Mouse (Mus musculus) C2C12 (cell line): ENCODE data around the gene Agfg2. TPM values are rescaled to one million over a fixed set of nuclear protein-coding genes. Genes with fewer than 3 reads are reported as not detected.

Experiments
- H3K27me3 ChIP-seq: one replicate; pipeline ENCODE4 v1.6.1; 2011; ENCODE audit not compliant: control insufficient read depth, insufficient read depth, insufficient read length
- H3K36me3 ChIP-seq: one replicate; pipeline ENCODE4 v1.6.1; 2011; ENCODE audit not compliant: control insufficient read depth, insufficient read depth
- H3K4me3 ChIP-seq: one replicate; pipeline ENCODE4 v1.5.1; 2011; ENCODE audit warnings: mild to moderate bottlenecking, control low read depth; ENCODE audit not compliant: poor library complexity, insufficient read depth, severe bottlenecking
- H3K79me2 ChIP-seq: one replicate; pipeline ENCODE4 v1.6.1; 2011; ENCODE audit not compliant: control insufficient read depth, insufficient read depth
- H3K79me3 ChIP-seq: one replicate; pipeline ENCODE4 v1.6.1; 2011; ENCODE audit warnings: low read depth, control low read depth
- H3ac ChIP-seq: one replicate; pipeline ENCODE3; 2011; ENCODE audit warnings: low read depth; ENCODE audit not compliant: control insufficient read depth, insufficient read length
- CEBPB ChIP-seq: IDR thresholded peaks from one replicate; pipeline ENCODE4 v1.6.1; 2011; ENCODE audit warnings: low read depth, mild to moderate bottlenecking, control low read depth, moderate library complexity
- CTCF ChIP-seq: IDR thresholded peaks from one replicate; pipeline ENCODE4 v1.5.1; 2011; ENCODE audit not compliant: control insufficient read depth, insufficient read depth, insufficient read length
- FOSL1 ChIP-seq: IDR thresholded peaks from one replicate; pipeline ENCODE4 v1.8.0; 2011; ENCODE audit warnings: mild to moderate bottlenecking, low read length; ENCODE audit not compliant: poor library complexity, insufficient read depth, severe bottlenecking
- MAX ChIP-seq: IDR thresholded peaks from one replicate; pipeline ENCODE4 v1.6.1; 2011; ENCODE audit warnings: mild to moderate bottlenecking, control low read depth
- MYOD1 ChIP-seq: IDR thresholded peaks from one replicate; pipeline ENCODE4 v1.6.1; 2011; ENCODE audit warnings: low read depth; ENCODE audit not compliant: control insufficient read depth, insufficient read length
- MYOG ChIP-seq: IDR thresholded peaks from one replicate; pipeline ENCODE4 v1.6.1; 2011; ENCODE audit not compliant: control insufficient read depth, insufficient read length; ENCODE audit errors: extremely low read depth
- USF1 ChIP-seq: IDR thresholded peaks from one replicate; pipeline ENCODE4 v1.6.1; 2011; ENCODE audit warnings: low read depth, mild to moderate bottlenecking, control low read depth, moderate library complexity
- polyA plus RNA-seq: library from polyadenylated mRNA; unstranded; fragments of >200 nt; fragmentation: generic; extraction: Trizol; gene quantifications from one replicate; pipeline ENCODE4 v1.2.1, GENCODE M21; 2012; ENCODE audit warnings: missing spikeins

Agfg2 gene
- polyA plus RNA-seq, 1 experiment: 15.6 TPM

DNA sequence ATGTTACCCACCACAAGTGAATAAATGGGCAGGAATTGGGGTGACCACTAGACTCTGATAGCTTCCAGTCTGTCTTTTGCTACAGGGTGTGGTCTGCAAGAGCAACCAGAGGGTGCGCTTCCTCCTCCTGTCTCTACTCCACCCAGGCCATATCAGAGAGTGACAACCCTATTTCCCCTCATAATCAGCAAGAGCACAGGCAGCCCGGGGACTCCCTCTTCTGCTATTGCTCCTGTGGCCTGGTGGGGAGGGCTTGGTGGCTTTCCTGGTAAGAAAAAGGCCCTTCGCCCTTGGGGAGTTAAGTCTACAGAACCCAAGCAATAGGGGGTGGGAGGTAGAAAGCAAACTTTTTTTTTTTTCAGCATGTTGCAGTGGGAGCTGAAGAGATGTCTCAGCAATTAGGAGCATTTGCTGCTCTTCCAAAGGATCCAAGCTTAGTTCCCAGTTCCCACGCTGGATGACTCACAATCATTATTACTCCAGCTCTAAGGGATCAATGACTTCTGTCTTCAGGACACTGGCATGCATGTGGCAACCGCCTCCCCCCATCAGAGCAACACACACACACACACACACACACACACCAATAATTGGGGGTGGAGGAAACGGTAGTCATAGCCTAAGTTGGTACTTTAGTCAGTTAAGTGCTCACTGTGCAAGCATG is 1.7 kb upstream of the Agfg2 start:
- H3K79me3 ChIP-seq: peaks cover 2% of the 10 kb centered on the region
- no peak overlapping the region for H3ac ChIP-seq
- no peaks in the 10 kb centered on the region for H3K27me3 ChIP-seq
- H3K79me2 ChIP-seq: peaks cover 23% of the 10 kb centered on the region
- TF ChIP-seq MAX (no peak), MYOD1 (no peak), MYOG (no peak), FOSL1 (no peak), CEBPB (no peak), USF1 (no peak), CTCF (no peak)
- H3K4me3 ChIP-seq: no peak overlapping the region
- no peaks in the 10 kb centered on the region for H3K36me3 ChIP-seq

DNA sequence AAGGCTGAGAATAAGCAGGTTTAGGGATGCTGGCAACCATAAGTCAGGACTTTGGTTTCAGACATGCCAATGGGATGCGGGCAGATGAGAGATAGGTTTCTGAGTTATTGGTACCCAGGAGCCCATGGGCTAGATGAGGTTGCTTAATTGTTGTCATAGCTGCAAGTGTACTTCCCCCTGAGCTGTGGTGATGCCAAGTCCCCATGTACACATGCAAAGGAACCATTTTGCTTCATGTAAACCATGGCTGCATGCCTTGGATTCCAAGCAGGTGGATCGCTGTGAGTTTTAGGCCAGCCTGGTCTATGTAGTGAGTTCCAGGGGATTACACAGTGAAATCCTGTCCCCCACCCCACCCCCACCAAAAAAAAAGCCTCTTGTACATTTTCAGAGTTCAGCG is 1.1 kb upstream of the Agfg2 start:
- H3K4me3 ChIP-seq: no peak overlapping the region
- H3K27me3 ChIP-seq: no peaks in the 10 kb centered on the region
- TF ChIP-seq CTCF (no peak), USF1 (no peak), MAX (no peak), MYOG (no peak), CEBPB (no peak), FOSL1 (no peak), MYOD1 (no peak)

DNA sequence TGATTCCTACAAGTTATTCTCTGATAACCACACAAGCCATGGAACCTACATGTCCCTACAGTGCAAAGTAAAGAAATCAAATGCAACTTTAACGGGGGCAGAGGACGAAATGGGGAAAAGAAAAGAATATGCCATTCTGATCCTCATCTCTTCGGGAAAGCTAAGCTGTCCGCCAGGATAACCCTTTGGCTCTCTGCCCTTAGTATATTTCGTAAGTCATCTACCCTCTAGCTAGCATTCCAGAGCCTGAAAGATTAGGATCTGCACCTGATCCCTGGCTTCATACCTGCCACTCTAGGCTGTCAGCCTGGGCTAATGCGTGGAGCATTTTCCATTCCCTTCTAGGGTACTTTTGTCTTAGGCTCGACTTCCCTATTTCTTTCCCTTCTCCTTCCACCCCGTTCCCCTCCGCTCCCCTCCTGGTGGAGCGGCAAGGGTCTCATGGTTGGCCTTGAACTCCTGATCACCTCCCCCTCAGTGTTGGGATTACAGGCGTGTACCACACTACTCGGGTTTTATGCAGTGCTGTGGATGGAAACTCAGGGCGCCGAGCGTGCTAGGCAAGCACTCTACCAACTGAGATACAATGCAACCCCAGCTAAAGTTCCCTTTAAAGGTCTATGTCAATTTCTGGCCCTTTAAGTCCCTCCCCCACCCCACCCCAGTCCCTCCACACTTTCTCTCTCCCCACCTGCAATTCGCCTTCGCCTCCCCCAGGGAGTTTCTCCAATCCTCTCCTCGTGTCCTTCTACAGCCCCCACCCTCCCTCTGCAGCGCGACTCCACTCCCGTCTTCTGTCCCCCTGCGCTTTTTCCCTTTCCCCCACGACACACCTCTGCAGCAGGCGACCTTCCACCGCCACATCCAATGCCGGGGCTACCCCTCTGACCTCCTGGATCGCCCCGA is 885 bp downstream of the Agfg2 start:
- Histone ChIP-seq H3K79me3 (peaks cover 6% of the 10 kb centered on the region), H3ac (peak overlapping the region; percentile 63), H3K4me3 (peak overlapping the region; percentile 51), H3K79me2 (peaks cover 30% of the 10 kb centered on the region), H3K36me3 (no peaks in the 10 kb centered on the region), H3K27me3 (no peaks in the 10 kb centered on the region)
- TF ChIP-seq MYOG (no peak), FOSL1 (no peak)

More for the DNA sequence above, 1.1 kb upstream of the Agfg2 start:
- Histone ChIP-seq H3K79me2 (peaks cover 27% of the 10 kb centered on the region), H3K79me3 (peaks cover 5% of the 10 kb centered on the region), H3ac (no peak overlapping the region), H3K36me3 (no peaks in the 10 kb centered on the region)

DNA sequence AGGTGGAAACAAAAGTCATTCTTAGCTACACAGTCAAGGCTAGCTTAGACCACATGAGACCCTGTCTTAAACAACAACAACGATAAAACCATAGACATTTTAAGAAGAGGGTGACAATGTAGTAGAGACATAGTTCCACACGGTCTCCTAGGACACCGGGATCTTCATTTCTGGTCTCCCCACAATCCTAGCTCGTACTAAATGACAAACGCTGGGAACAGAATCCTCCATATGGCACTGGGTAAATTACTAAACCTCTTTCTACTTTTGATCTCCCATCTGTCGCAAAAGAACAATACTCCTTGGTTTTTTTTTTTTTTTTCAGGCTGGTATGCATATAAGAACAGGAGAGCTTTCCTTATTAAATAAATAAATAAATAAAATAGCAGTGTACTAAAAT is 2.0 kb downstream of the Agfg2 start:
- Histone ChIP-seq H3K36me3 (no peaks in the 10 kb centered on the region), H3K79me3 (peaks cover 6% of the 10 kb centered on the region), H3K79me2 (peaks cover 37% of the 10 kb centered on the region), H3K4me3 (no peak overlapping the region), H3ac (no peak overlapping the region), H3K27me3 (no peaks in the 10 kb centered on the region)
- TF ChIP-seq FOSL1: no peak
- TF ChIP-seq USF1: no peak
- TF ChIP-seq MYOG: no peak

DNA sequence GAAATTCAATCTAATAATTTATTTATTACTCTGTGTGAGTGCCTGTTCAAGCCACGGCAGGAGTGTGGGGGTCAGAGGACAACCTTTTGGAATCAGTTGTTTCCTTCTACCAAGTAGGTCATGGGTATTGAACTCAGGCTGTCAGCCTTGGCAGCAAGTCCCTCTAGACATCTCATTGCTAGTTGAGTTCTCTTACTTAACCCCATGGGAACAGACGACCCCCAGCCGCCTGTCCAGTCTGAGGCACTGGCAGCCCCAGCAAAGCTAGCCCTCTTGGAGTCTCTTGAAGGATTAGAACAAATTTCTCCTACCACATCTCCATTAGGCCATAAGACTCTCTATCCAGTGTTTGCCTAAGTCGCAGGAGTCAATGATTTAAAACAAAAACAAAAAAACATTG is 4.8 kb downstream of the Agfg2 start:
- Histone ChIP-seq H3K27me3 (no peaks in the 10 kb centered on the region), H3K4me3 (no peak overlapping the region), H3ac (no peak overlapping the region), H3K36me3 (no peaks in the 10 kb centered on the region), H3K79me3 (peaks cover 6% of the 10 kb centered on the region), H3K79me2 (peaks cover 37% of the 10 kb centered on the region)
- TF ChIP-seq MYOG: no peak
- no peak for TF ChIP-seq CEBPB
- TF ChIP-seq FOSL1: no peak

DNA sequence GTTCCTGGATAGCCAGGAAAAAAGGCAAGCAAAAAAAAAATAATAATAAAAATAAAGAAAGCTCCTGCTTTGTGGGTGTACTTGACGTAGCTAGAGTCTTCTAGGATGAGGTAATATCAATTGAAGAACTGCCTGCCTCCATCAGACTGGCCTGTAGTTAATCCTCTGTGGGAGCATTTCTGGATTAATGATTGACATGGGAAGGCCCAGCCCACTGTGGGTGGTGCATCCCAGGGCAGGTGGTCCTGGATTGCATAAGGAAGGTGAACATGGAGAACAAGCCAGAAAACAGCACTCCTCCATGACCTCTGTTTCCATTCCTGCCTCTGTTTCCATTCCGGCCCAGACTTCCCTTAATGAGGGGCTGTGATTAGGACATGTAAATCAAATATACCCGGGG is 5.8 kb downstream of the Agfg2 start:
- no peak overlapping the region for H3ac ChIP-seq
- H3K36me3 ChIP-seq: no peaks in the 10 kb centered on the region
- no peaks in the 10 kb centered on the region for H3K27me3 ChIP-seq
- peaks cover 6% of the 10 kb centered on the region for H3K79me3 ChIP-seq
- no peak for TF ChIP-seq CTCF
- TF ChIP-seq FOSL1: no peak
- TF ChIP-seq MYOG: no peak
- TF ChIP-seq CEBPB: no peak
- TF ChIP-seq MYOD1: no peak
- TF ChIP-seq MAX: no peak
- no peak for TF ChIP-seq USF1
- H3K4me3 ChIP-seq: no peak overlapping the region
- H3K79me2 ChIP-seq: peaks cover 34% of the 10 kb centered on the region
